Mouse (Mus musculus): ENCODE results near the gene Gtf2f2. TPM values are rescaled to one million over a fixed set of nuclear protein-coding genes. Genes with fewer than 3 reads are reported as not detected.

Gtf2f2 gene
- polyA plus RNA-seq, 1 experiment from 2014 or later, result 29.8 TPM

- H3K4me1 ChIP-seq (ENCODE audit: control insufficient read depth, insufficient read depth, low read length), result peaks cover 6% of the 10 kb centered on the region; the same call in 1 of the 2 replicates
- H3K9me3 ChIP-seq (ENCODE audit: control insufficient read depth, low read length), result no peaks in the 10 kb centered on the region
- WGBS, result 87% methylated on average over 4 of the region's 4 CpGs
- peak overlapping the region; percentile 63; the same call in 1 of the 2 replicates for H3K4me2 ChIP-seq (ENCODE audit: low read depth, low read length)
- no peak overlapping the region for H3K27ac ChIP-seq (replicated peaks; ENCODE audit: low read depth, low read length)
- no peaks in the 10 kb centered on the region for H3K27me3 ChIP-seq (replicated peaks; ENCODE audit: control insufficient read depth, insufficient read depth, low read length)
- H3K4me3 ChIP-seq (ENCODE audit: low read depth, low read length), result no peak overlapping the region
- DNase-seq (ENCODE audit: low spot score) (no peak), ATAC-seq (ENCODE audit: low read depth) (no peak)
- H3K36me3 ChIP-seq (ENCODE audit: control insufficient read depth, insufficient read depth, low read length), result peaks cover 57% of the 10 kb centered on the region
- H3K9ac ChIP-seq (ENCODE audit: low read depth, low read length), result peak overlapping the region; percentile 16; the same call in 1 of the 2 replicates
Observed at GRCm38 (mm10) chr14:75847669-75848068, 163.0 kb downstream of the Gtf2f2 start.

Other genes starting within 250 kb of the Gtf2f2 start
- gene Slc25a30, start 223.8 kb downstream of the Gtf2f2 start, polyA plus RNA-seq (2014; fragmentation: Nextera tagmentation; extraction: Ambion mirVana), result 4.3 and 4.4 TPM in 2 replicates
- gene Tpt1, start 165.8 kb downstream of the Gtf2f2 start, polyA plus RNA-seq (2014; fragmentation: Nextera tagmentation; extraction: Ambion mirVana), result 1,262 and 1,432 TPM in 2 replicates
- 0.82 and 1.9 TPM in 2 replicates for gene Kctd4, start 55.9 kb downstream of the Gtf2f2 start, polyA plus RNA-seq (2014; fragmentation: Nextera tagmentation; extraction: Ambion mirVana)
- 11.1 and 11.9 TPM in 2 replicates for gene Gpalpp1, start 99.9 kb upstream of the Gtf2f2 start, polyA plus RNA-seq (2014; fragmentation: Nextera tagmentation; extraction: Ambion mirVana)
- gene Nufip1, start 100.0 kb upstream of the Gtf2f2 start, polyA plus RNA-seq (2014; fragmentation: Nextera tagmentation; extraction: Ambion mirVana), result 12.3 and 13.1 TPM in 2 replicates

Data from embryonic facial prominence, embryonic 14.5 days (tissue).